Mouse (Mus musculus) T-helper 2 cell (primary cell): ENCODE results near the gene Hspg2.
"Not testable (repeated sequence)": the region's sequence is repeated elsewhere in the genome, so short reads cannot be mapped to it uniquely, and the experiment has no call there.

Experiments
- in situ Hi-C: fragments of 300-600 bp; cut with MboI, MseI; formaldehyde crosslinking; loops from one replicate; pipeline ENCODE4 v1.15.1; 2025; ENCODE audit warnings: high pct_unique_total_duplicates

The Hspg2 gene

DNA sequence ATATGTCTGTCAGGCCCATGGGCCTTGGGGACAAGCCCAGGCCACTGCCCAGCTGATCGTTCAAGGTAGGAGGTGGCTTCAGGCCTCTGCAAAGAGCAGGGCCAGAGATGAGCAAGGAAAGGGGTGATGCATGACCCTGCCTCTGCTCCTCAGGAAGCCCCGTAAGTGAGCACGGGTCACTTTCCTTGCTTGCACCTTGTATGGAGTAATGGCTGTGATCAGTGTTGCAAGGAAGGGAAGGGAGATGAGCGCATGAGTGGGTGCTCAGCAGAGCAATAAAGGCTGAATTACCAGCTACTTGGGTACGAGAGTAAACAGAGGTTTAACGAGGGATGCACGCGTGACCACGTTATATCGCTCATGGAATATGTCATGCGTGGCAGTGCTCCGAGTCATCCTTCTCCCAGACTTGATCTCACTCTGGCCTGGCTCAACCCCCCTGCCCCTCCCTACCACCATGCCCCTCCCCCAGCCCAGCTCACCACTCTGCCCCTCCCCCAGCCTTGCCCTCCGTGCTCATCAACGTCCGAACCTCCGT lies 88.2 kb downstream of the Hspg2 start:
- in situ Hi-C loops, result no loop called here

DNA sequence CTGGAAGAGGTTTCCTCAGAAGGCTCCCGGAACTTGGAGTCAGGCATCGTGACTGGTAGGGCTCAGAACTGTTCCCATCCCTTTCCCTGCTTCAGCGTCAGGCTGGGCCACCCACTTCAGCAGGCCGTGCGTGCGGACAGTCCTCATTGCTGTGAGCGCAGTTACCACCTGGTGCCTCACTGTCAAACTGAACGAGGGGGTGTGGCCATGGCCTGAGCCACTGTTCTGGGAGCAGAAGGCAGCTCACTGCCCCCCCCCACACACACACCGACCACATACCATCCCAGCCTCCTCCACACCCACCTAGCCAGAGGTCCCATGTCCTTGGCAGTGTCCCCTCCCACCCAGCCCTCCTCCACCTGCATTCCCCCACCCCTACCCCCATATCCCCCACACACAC lies 101.3 kb downstream of the Hspg2 start:
- in situ Hi-C loops, result no loop called here

- in situ Hi-C loops, result no loop called here
Observed at GRCm38 (mm10) chr4:137574469-137574868, 105.9 kb downstream of the Hspg2 start, which contains the start of gene Ldlrad2. Gene Ldlrad2 (minus strand): TSS chr4:137574569.

DNA sequence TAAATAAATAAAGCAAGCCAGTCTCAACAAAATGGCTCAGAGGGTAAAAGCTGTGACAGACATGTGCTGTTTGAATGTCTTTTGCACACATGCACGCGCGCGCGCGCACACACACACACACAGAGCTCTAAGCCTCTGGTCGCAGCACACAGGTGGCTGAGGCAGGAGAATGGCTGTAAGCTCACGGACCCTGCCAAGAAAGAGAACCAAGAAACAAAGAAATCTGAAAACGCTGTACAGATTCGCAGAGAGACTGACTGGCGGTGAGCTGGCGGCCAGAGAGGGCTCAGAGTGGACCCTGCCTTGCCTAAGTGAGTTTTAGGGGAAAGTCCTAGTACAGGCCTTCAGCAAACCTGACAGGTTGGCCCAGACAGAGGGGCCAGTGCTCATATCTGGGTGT lies 108.9 kb downstream of the Hspg2 start:
- in situ Hi-C loops, result no loop called here

DNA sequence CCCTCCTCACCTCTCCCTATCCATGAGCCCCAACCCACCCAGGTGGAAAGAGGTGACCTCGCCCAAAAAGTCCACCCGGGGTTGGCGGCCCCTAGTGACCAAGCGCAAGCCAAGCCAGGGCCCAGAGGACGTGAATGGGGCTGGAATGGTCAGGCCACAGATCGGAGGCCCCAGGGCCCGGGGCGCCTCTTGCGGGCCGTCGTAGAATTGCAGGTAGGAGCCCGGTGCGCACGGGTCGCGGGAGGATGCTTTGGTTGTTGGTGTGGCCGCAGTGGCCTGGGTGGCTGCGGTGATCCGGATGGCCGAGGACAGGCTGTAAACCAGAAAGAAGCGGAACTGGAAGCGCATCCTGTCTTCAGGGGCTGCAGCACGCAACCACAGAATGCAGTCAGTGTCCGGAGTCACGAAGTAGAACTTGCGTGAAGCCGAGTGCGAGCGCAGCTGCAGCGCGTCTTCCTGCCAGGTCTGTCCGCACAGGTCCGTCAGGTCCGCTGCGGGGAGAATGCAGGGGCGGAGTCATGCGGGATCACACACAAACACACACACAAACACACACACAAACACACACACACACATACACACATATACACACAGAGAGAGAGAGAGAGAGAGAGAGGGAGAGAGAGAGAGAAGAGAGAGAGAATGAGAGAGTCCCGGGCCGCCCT lies 109.7 kb downstream of the Hspg2 start:
- in situ Hi-C loops, result no loop called here

GRCm38 (mm10) chr4:137579789-137580188 lies 111.2 kb downstream of the Hspg2 start:
- in situ Hi-C loops, result no loop called here

GRCm38 (mm10) chr4:137580299-137580698 lies 111.7 kb downstream of the Hspg2 start:
- in situ Hi-C loops, result no loop called here

GRCm38 (mm10) chr4:137581815-137582214 lies 113.2 kb downstream of the Hspg2 start:
- in situ Hi-C loops, result no loop called here

- in situ Hi-C loops, result not testable (repeated sequence)
Observed at GRCm38 (mm10) chr4:137589095-137589494, 120.5 kb downstream of the Hspg2 start.

DNA sequence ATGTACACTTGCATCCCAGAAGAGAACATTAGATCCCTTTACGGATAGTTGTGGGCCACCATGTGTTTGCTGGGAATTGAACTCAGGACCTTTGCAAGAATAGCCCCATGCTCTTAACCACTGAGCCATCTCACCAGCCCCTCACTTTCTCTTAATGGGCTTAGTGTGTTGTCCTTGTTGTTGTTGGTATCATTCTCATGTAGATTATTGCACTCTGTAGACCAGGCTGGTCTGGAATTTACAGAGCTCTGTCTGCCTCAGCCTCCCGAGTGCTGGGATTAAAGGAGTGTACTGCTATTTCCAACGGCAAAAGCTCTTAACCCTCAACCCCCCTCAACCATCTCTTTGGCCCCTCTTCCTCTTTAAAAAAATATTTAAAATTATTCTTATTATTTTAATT lies 121.0 kb downstream of the Hspg2 start:
- in situ Hi-C loops, result no loop called here

DNA sequence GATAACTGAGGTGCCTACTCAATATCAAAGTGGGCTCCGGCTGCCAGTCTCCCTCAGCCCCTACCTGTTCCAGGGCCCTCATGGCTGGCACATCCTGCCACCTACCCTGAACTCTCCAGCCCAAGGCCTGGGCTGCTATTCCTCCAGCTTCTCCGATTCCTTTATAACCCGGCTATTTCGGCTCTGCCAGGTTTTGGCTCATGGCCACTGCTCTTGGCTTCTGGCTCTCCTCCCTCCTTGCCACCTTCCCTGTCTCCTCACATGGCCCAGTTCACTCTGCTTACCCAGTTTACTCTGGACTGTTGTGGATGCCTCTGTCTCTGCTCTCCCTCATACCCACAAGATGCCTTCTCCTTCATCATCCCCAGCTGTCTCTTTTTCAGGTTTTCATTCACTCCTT lies 122.4 kb downstream of the Hspg2 start:
- in situ Hi-C loops, result no loop called here

DNA sequence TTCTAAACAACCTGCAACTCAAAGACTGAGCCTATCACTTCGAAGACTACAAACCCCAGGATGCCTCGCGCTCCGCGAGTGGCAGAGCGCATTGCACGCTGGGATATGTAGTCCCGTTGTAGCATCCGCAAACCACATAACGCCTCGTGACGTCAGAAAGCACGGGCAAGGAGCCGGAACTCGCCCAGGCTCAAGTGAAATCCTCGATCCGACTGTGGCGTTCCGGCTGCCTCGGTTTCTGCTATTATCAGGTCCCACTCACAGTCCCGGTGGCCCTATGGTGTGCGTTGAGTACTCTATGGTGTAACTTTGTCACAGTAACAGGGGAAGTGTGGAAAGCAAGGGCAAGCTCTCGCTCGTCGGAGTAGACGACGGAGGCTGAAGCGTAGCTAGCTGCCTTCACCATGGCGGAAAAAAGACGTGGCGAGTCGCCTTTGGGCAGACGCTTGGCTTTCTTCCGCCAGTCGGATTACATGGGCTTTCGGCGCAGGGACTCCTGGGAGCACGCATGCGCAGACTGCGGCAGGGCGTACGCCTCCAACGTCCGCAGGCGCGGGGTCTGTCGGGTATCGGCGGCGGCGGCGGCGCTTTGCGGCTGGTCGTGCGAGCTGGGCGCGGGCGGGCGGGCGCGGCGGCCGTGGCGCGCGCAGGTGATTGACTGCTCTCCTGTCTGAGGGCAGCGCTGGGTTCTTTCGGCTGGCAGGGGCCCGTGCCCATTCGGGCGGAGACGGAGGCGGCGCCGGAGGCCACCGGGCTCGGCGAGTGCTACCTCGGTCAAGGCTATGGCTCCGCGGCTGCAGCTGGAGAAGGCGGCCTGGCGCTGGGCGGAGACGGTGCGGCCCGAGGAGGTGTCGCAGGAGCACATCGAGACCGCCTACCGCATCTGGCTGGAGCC lies 125.3 kb downstream of the Hspg2 start, which contains the start of gene Usp48:
Usp48 (plus strand) TSS at position 155 of the 895 bp plus-strand sequence.
- in situ Hi-C loops, result no loop called here

DNA sequence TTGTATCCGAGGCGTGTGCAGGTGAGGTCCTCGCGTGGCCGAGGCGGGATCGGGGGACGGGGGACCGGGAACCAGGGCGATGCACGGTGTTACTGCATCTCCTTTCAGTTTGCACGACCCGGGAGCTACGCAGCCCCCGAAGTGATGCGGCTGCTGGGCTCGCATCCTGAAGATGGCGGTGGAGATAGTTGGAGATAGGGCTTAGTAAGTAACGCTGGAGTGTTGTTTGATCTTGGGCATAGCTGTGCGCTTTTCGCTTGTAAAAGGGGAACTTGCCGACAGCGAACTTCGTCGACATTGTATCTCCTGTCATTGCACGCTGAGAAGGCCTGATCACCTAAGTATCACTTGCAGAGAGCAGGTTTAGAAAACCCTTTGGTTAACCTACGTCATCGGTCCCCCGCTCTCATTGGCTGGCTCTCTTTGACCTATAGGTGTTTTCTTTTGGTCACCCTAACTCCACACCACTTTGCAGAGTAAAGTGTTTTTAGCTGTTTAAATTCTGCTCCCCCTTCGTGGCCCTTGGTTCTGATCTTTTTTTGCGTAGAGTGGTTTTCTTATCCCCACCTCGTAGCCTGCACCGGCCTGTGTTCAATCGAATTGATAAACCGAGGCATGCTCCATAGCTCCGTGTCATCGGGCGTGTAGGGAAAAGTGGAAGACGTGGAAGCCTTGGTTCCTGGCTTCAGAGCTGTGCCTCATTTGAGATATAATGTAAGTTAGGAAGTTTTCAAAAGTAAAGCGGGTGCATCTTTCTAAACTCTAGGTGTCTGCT lies 126.1 kb downstream of the Hspg2 start:
- in situ Hi-C loops, result no loop called here

DNA sequence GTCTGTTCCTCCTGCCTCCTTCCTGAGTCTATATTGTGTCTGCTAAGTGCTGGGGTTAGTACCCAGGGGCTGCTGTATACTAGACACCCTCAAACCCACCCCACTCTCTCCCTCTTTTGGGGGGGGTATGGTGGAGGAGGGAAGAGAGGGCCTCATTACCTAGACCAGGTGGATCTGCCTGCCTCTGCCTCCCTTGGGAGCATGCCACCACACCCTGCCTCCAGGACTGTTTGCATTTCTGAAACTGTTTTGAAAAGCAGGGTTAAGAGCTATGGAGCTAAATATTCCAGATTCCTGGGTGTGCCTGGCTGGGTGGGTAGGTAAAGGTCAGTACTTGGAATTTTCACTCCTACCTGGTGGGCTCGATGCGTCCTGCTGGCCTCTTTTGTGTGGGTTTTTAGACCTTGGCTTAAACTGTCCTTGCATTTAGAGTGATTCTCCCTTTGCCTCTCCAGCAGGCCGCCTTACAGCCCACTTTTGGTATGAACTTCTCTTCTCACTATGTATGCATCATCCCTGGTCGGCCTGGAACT lies 128.6 kb downstream of the Hspg2 start:
- in situ Hi-C loops, result no loop called here

DNA sequence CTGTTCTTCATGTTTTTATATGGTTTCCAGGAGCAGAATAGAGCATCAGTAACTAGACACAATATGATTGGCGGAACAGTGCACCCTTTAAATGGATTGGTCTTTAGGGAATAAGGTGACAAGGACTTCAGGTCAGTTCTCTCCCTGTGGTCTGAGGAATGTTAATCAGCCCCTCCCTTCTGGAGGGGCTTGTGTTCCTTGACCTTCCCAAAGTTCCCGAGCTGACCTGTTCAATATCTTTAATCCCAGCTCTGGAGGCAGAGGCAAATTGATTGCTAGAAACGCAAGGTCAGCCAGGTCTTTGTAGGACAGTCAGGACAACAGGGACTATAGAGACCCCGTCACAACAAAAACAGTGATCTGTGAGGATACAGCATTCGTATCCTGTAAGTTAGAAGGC lies 130.0 kb downstream of the Hspg2 start:
- in situ Hi-C loops, result no loop called here

DNA sequence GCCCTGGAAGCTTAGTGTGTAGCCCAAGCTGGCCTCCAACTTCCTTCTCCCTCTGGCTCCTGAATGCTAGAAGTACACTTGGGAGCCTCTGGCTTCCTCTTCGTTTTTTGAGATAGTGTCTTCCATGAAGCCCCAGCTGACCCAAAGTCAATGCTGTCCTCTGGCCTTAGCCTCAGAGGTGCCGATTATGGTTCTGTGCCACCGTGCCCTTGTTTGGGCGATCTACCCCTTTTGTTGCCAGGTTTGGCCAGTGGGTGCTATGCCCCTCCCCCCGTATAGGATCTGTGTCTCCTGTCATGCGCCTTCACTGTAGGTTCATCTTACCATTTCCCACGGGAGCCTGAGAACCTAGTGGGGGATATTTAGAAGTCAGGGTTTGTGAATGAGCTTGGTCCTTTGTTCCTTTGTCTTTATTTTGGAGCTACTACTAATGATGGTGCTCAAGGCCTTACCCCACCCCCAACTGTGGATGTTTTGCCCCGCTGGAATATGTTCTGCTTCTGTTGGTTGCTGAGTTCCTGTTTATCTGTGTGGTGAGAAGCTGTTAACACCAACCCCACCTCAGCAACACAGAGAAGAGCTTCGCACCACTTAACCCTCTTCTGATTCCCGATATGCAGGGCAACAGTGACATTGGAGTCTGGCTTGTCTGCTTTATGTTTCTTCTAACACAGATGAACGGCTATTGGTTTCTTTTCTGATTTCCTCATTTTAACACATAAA lies 135.0 kb downstream of the Hspg2 start:
- in situ Hi-C loops, result no loop called here

DNA sequence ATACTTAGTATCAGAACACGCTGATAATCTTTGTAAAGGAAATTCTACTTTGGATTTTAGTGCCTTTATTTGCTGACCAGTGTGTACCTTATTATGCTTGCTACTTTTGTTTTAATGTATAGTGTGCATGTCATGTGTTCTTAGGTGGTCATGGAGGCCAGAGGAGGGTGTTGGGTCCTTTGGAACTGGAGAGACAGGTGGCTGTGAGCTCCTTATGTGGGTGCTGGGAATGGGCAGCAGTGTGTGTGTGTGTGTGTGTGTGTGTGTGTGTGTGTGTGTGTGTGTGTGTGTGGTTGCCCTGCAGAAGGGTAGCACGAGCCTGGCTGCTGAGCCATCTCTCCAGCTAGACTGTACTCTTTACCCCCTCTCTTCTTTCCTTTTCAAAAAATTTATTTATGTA lies 138.5 kb downstream of the Hspg2 start:
- in situ Hi-C loops, result no loop called here

GRCm38 (mm10) chr4:137609281-137609680 lies 140.7 kb downstream of the Hspg2 start:
- in situ Hi-C loops, result no loop called here

DNA sequence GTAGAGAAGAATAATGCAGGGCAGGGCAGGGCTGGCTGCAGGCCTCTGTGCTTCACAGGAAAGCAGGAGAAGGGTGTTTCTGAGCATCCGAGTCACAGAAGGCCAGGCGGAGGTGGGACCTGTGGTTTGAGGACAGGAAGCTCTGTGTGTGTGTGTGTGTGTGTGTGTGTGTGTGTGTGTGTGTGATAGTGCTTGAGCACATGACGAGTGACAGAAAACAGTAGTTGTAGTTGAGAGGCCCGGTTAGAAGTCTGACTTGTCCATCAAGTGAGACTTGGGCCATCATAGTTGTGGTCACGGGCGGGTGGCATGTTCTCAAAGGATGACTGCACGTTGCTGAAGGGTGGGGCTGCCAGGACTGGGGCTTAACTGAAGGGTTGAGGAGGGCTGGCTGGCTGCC lies 141.1 kb downstream of the Hspg2 start:
- in situ Hi-C loops, result no loop called here

DNA sequence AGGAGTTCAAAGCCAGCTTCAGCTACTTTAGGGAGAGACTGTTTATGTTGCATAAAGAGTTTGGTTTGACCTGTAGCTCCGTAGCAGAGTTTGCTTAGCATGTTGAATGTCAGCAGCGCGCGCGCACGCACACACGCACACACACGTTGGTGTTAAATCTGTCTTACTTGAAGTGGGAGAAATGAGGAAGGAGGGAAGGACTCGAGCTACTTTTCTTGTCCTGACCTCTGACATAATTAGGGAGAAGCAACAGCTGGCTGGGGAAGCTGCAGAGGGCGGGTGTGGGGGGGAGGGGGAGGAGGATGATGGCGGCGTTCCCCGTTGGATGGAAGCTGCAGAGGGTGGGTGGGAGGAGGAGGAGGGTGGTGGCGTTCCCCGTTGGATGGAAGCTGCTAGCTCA lies 141.7 kb downstream of the Hspg2 start:
- in situ Hi-C loops, result no loop called here
